Mouse (Mus musculus) liver, embryonic 14.5 days (tissue): Measurements from ENCODE around the gene Cdip1. TPM values are rescaled to one million over a fixed set of nuclear protein-coding genes. Genes with fewer than 3 reads are reported as not detected.

Experiments used
- ATAC-seq: fragments of 200-750 bp; cut with Nextera tagmentation; 2 replicates; pipeline ENCODE4 v1.8.0; 2017; ENCODE audit warnings: moderate number of reproducible peaks, mild to moderate bottlenecking, moderate library complexity; ENCODE audit not compliant: insufficient read depth
- DNase-seq, 3 experiments: peaks; one replicate each; pipeline ENCODE4 v3.0.0-alpha.2; 2012 to 2013; ENCODE audit warnings: low read depth in 3 of 3, low spot score in 3 of 3
- H3K27ac ChIP-seq: fragments of 300-500 bp; sonication (generic); 2 replicates; pipeline ENCODE4 v1.5.1; 2014; ENCODE audit warnings: moderate library complexity, mild to moderate bottlenecking, control low read depth, inconsistent platforms
- H3K27me3 ChIP-seq: fragments of 300-500 bp; sonication (generic); 2 replicates; pipeline ENCODE4 v1.6.1; 2014; ENCODE audit warnings: mild to moderate bottlenecking, low read length, moderate library complexity; ENCODE audit not compliant: control insufficient read depth, insufficient read depth
- H3K36me3 ChIP-seq: fragments of 300-500 bp; sonication (generic); replicated peaks from 2 replicates; pipeline ENCODE4 v1.6.1; 2014; ENCODE audit warnings: low read depth; ENCODE audit not compliant: control insufficient read depth, insufficient read depth
- H3K4me1 ChIP-seq, 2 experiments: fragments of 200-500 bp in 1 of 2; fragments of 300-500 bp in 1 of 2; sonication (generic) in 1 of 2; replicated peaks; 2 replicates each; pipeline ENCODE4 v1.6.1; 2012 to 2014; ENCODE audit warnings: antibody characterized with exemption in 1 of 2, inconsistent platforms in 1 of 2, low read length in 1 of 2; ENCODE audit not compliant: control insufficient read depth in 2 of 2, insufficient read depth in 2 of 2
- H3K4me2 ChIP-seq: fragments of 300-500 bp; sonication (generic); 2 replicates; pipeline ENCODE4 v1.6.1; 2014; ENCODE audit warnings: low read depth, mild to moderate bottlenecking, control low read depth, moderate library complexity
- H3K4me3 ChIP-seq, 2 experiments: fragments of 200-500 bp in 1 of 2; fragments of 300-500 bp in 1 of 2; sonication (generic) in 1 of 2; 2 replicates each; pipeline ENCODE4 v1.5.1; 2012 to 2014; ENCODE audit warnings: low read depth in 2 of 2, low read length in 2 of 2, mild to moderate bottlenecking in 2 of 2, control low read depth in 1 of 2, inconsistent platforms in 1 of 2, moderate library complexity in 1 of 2; ENCODE audit not compliant: insufficient read depth in 1 of 2
- H3K9ac ChIP-seq: fragments of 300-500 bp; sonication (generic); replicated peaks from 2 replicates; pipeline ENCODE4 v1.6.1; 2014; ENCODE audit warnings: mild to moderate bottlenecking, control low read depth, moderate library complexity
- H3K9me3 ChIP-seq: fragments of 300-500 bp; sonication (generic); 2 replicates; pipeline ENCODE4 v1.6.1; 2016; ENCODE audit warnings: low read length, mixed read lengths; ENCODE audit not compliant: control insufficient read depth
- CTCF ChIP-seq: IDR thresholded peaks from 2 replicates; pipeline ENCODE4 v1.5.1; 2016; ENCODE audit warnings: antibody characterized with exemption, low read depth, control low read depth
- EP300 ChIP-seq: IDR thresholded peaks from 2 replicates; pipeline ENCODE4 v1.6.1; 2016; ENCODE audit warnings: antibody characterized with exemption, low read depth
- WGBS: fragments of 180-500 bp; shearing (Covaris S2); extraction: QIAGEN DNeasy Blood & Tissue Kit; methylation state at CpG from one replicate; pipeline ENCODE4 v1.1.7; 2014; ENCODE audit not compliant: insufficient replicate concordance; 5-methylcytosine and 5-hydroxymethylcytosine counted together
- polyA plus RNA-seq, 2 experiments: library from polyadenylated mRNA; depleted of rRNA in 1 of 2; stranded (reverse) in 1 of 2; unstranded in 1 of 2; fragments of >200 nt; fragmentation: Nextera tagmentation in 1 of 2; extraction: Ambion mirVana in 1 of 2; gene quantifications; 2 replicates each; pipeline versions ENCODE4 v1.2.1 to v1.2.3; 2012 to 2014

The Cdip1 gene
- polyA plus RNA-seq (2012; rRNA removed) (10.0 and 11.9 TPM in 2 replicates), polyA plus RNA-seq (2014; fragmentation: Nextera tagmentation; extraction: Ambion mirVana) (11.3 and 13.3 TPM in 2 replicates)

DNA sequence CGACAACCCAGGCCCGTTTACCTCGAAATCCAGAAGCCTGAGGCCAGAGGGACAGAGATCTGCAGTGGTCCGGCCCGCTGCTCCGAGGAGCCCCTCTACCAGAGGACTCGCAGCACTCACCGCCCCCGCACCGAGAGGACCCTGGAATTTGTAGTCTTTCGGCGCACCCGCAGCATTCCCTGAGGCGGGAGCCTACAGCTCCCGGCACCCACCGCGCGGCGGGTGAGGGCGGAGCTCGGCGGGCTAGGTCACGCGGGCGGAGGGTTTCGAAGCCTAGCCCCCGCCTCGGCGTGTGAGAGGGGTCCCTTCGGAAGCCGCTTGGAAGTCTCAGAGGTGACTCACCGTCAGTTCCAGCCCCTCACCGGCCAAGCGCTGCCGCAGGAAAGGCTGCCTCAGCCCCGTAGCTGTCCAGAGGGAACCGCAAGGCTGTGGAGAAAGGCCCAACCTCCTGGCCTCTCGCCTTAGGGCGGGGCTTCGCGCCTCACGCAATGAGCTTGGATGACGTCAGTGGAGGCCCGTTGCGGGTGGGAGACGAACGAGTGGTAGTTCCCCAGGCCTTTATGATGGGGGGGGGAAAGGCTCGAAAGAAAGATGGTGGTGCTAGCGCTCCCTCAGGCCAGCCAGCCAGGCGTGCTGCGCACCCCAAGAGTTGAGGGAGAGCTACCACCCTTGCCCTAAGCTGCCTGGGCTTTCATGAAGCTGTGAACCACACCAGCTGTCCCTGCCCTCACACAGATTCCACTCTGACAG lies at the start of gene Cdip1:
Cdip1 (minus strand) TSS at position 483 of the 750 bp plus-strand sequence.
- under 1% methylated on average over 51 of the region's 51 CpGs for WGBS
- Histone ChIP-seq H3K4me2 (peak within 1 kb of the TSS; percentile 95), H3K27me3 (no peaks in the 10 kb centered on the region), H3K4me3 (peak within 1 kb of the TSS; percentile 72 to 78), H3K4me1 (peaks cover 3 to 9% of the 10 kb centered on the region in 2 experiments), H3K9me3 (no peaks in the 10 kb centered on the region), H3K36me3 (no peaks in the 10 kb centered on the region), H3K9ac (peak within 1 kb of the TSS; percentile 85), H3K27ac (peak within 1 kb of the TSS; percentile 59)
- peak; percentile 96 for ATAC-seq
- TF ChIP-seq EP300 (no peak), CTCF (no peak)
- DNase-seq, result peak; percentile 76 to 86 (median 77)

DNA sequence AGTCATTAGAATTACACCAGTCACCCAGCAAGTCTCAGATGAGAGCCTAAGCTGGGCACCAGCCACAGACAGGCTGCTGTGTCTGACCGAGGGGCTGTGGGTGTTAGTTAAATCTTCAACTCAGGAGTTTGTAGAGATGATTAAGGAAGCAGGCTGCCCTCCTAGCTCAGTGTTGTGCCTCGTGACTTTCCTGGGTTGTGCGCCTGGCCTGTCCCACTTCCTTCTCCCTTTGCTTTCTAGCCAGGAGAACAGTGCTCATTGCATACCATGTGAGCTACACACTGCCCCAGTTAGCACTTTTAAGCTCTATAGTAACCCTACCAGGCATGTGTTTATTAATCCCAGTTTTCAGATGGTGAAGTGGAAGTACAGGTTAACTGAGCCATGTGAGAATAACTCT lies 49.5 kb upstream of the Cdip1 start:
- WGBS, result 40% methylated on average over 3 of the region's 3 CpGs

DNA sequence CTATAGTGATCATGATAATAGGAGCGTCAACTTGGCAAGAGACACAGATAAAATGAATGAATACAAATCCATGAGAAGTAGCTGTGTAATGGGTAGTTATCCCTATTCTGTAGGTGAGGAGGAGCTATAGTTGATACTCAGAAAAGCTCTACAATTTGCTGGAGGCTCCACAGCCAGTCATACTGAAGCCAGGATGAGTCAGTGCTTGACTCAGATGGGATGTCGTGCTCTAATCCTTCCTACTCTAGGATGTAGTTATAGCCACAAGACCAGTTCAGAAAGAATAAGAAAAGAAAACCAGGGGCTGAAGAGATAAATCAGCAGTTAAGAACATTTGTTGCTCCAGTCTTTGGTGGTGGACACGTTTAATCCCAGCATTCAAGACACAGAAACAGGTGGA lies 47.5 kb upstream of the Cdip1 start:
- Histone ChIP-seq H3K4me1 (no peaks in the 10 kb centered on the region), H3K4me2 (no peak overlapping the region), H3K36me3 (no peaks in the 10 kb centered on the region), H3K27me3 (no peaks in the 10 kb centered on the region), H3K9me3 (no peaks in the 10 kb centered on the region), H3K27ac (no peak overlapping the region), H3K4me3 (no peak overlapping the region), H3K9ac (no peak overlapping the region)
- DNase-seq (no peak), ATAC-seq (no peak)
- TF ChIP-seq EP300 (no peak), CTCF (no peak)
- WGBS, result 53% methylated on average over 3 of the region's 3 CpGs

More for the DNA sequence above, 49.5 kb upstream of the Cdip1 start:
- Histone ChIP-seq H3K9ac (no peak overlapping the region), H3K4me3 (no peak overlapping the region), H3K4me2 (no peak overlapping the region), H3K36me3 (no peaks in the 10 kb centered on the region), H3K27me3 (no peaks in the 10 kb centered on the region), H3K27ac (no peak overlapping the region), H3K9me3 (no peaks in the 10 kb centered on the region), H3K4me1 (no peaks in the 10 kb centered on the region)
- 0 out of 2 replicates have a peak, but pooled peaks have one; percentile 11 for ATAC-seq
- TF ChIP-seq EP300, result no peak
- no peak for TF ChIP-seq CTCF
- DNase-seq, result no peak

- WGBS, result 64% methylated on average over 3 of the region's 3 CpGs
Observed at GRCm38 (mm10) chr16:4835191-4835590, 45.1 kb upstream of the Cdip1 start, which contains the start of gene 4930562C15Rik. Gene 4930562C15Rik, plus strand, starts transcription at chr16:4835416.

GRCm38 (mm10) chr16:4833858-4834257 lies 43.8 kb upstream of the Cdip1 start:
- DNase-seq (no peak), ATAC-seq (no peak)
- H3K9me3 ChIP-seq, result no peaks in the 10 kb centered on the region
- WGBS, result 50% methylated on average over 2 of the region's 2 CpGs
- H3K4me1 ChIP-seq, result peaks cover 3 to 7% of the 10 kb centered on the region in 2 experiments
- H3K4me3 ChIP-seq, result no peak overlapping the region
- TF ChIP-seq CTCF (no peak), EP300 (no peak)
- H3K9ac ChIP-seq, result no peak overlapping the region
- no peaks in the 10 kb centered on the region for H3K27me3 ChIP-seq
- H3K4me2 ChIP-seq, result no peak overlapping the region
- H3K27ac ChIP-seq, result no peak overlapping the region
- no peaks in the 10 kb centered on the region for H3K36me3 ChIP-seq

More at GRCm38 (mm10) chr16:4835191-4835590, 45.1 kb upstream of the Cdip1 start, which contains the start of gene 4930562C15Rik:
- H3K27me3 ChIP-seq, result no peaks in the 10 kb centered on the region
- H3K27ac ChIP-seq, result no peak within 1 kb of the TSS
- H3K4me2 ChIP-seq, result no peak within 1 kb of the TSS
- H3K9me3 ChIP-seq, result no peaks in the 10 kb centered on the region
- no peaks in the 10 kb centered on the region for H3K36me3 ChIP-seq
- no peak for DNase-seq
- no peak within 1 kb of the TSS for H3K9ac ChIP-seq
- no peak for TF ChIP-seq EP300
- H3K4me3 ChIP-seq, result no peak within 1 kb of the TSS
- H3K4me1 ChIP-seq, result peaks cover 3 to 5% of the 10 kb centered on the region in 2 experiments; a peak in 3 of 4 replicates
- ATAC-seq, result no peak
